Mouse (Mus musculus) lung, postnatal 0 days (tissue): ENCODE data around the gene Pgd.

Source experiments
- CTCF ChIP-seq: IDR thresholded peaks from 2 replicates; pipeline ENCODE4 v1.5.1; 2016; ENCODE audit warnings: antibody characterized with exemption, mild to moderate bottlenecking
- EP300 ChIP-seq: IDR thresholded peaks from 2 replicates; pipeline ENCODE4 v1.6.1; 2016; ENCODE audit warnings: antibody characterized with exemption, mild to moderate bottlenecking, control low read depth

GRCm38 (mm10) chr4:149171581-149171981, 5.0 kb upstream of the Pgd start:
- TF ChIP-seq CTCF (no peak; the same call in 1 of the 2 replicates), EP300 (peak; percentile 28; the same call in 1 of the 2 replicates)
